Mouse (Mus musculus) left cerebral cortex, postnatal 10 days (tissue): ENCODE measurements around the gene Celf2. TPM values are rescaled to one million over a fixed set of nuclear protein-coding genes. Genes with fewer than 3 reads are reported as not detected.
"Not testable (repeated sequence)": the region's sequence is repeated elsewhere in the genome, so short reads cannot be mapped to it uniquely, and the experiment has no call there.

ENCODE experiments used
- DNase-seq, 2 experiments: peaks; one replicate each; pipeline ENCODE4 v3.0.0; 2021 to 2022; ENCODE audit warnings: low spot score in 2 of 2, mixed read lengths in 1 of 2; ENCODE audit errors: extremely low spot score in 1 of 2
- intact Hi-C: fragments of 180-260 bp; cut with DNase I; formaldehyde crosslinking; loops from one replicate; pipeline ENCODE4 v1.15.1; 2025
- total RNA-seq, 2 experiments: library from RNA; stranded (reverse); gene quantifications; 2 replicates each; pipeline ENCODE4 v1.2.3; 2021

Gene Celf2
- total RNA-seq, 2 experiments from 2014 or later, result 575 to 591 TPM

DNA sequence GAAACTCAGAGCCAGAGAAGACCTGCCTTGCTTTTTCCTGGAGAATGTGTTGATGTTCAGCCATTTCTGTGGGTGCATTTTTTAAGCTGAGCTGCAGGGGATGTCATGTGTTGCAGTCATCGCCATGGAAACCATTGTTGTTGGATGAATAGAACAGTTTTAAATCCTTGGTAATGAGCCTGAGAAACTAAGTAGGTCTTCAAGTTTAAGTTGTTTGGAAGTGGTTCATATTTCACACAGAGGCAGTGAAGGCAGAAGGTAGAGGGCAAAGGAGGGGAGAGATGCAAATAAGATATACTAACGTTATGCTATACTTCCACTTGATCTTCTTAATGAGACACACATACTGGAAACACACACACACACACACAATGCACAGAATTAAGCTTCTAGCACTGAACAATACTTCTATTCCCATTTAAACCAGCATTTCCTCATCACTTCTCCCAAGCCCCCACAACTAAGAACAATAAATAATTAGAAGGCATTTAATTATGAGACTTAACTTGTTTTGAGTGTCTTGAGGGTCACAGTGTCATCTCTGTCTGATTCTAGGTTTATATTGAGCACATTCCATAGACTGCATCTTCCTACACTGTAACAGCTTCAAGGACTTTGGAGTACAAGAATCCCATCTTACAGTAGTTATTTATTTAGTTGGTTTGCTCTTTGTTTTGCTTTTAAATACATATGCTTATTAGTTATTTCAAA is 199.1 kb downstream of the Celf2 start:
- intact Hi-C loops, result no loop called here
- DNase-seq, result peak in 1 of 2 experiments; percentile 46

DNA sequence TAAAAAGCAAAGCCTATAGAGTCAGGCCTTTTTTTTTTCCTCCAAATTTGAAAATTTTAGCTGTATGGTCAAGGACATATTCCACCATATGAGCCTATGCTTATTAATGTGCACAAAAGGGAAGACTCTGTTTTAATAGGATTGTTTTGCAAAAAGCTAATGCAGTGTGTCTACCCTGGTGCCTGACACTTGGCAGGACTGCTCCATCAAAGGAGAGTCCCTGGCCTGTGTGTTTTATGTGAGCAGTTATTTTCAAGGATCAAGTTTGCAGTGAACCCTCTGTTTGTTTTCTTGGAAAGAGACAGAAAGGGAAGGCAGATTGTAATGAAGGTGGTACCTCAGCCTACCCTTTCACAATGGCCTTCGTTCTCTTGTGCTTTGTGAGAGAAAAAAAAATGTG is 200.0 kb downstream of the Celf2 start:
- no peak for DNase-seq
- intact Hi-C loops, result no loop called here

DNA sequence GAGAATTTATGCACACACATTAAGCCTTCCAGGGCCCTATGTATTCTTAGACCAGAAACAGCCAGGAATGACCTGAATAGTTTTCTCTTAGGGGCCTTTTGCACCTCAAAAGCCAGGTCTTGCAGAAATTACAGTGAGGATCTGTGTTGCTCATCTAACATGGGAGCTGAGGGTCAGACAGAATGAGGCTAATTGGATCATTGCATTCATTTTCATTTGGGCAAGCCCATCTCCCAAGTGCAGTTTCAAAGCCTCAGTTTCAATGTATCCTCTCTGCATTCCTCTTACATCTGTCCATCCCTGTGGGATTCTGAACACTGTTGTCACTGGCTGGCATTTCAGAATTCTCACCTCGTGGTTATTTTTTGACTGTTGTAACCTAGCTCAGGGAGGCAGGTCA is 200.6 kb downstream of the Celf2 start:
- DNase-seq, result no peak
- intact Hi-C loops, result no loop called here

DNA sequence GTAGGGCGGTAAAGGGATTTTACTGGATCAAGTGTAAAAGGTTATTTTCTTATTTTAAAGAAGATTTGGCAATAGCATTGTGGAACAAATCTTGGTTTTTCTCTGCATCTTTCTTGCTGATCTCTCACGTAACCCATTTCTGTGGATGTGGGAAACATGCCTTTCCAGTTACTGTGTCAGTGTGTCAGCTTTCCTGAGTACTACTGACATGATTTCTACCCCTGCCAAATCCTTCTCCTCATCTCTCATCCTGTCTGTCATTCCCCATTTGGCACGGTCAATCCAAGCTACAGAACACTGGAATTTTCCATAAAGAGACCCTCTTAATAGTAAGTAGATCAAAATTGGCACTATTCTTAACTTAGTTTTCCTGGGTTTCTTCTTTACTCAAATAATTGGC is 221.9 kb downstream of the Celf2 start:
- intact Hi-C loops, result no loop called here
- no peak for DNase-seq

DNA sequence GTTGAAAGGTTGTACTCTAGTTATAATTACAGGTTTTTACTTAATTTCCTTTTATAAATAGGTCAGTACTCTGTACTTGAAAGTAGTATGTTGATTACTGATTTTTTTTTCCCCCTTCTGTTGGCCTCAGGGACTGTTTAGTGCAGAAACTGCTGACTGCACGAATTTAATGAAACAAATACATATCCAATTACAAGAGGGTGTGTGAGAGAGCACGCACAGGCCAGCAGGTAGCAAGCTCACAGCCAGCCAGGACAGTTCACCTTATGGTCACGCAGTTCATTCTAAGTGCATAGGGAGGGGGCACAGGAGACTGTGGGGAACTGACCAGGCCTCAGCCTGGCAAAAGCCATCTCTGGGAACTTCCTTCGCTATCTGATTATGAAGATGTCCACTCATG is 236.1 kb downstream of the Celf2 start:
- intact Hi-C loops, result no loop called here
- no peak for DNase-seq

DNA sequence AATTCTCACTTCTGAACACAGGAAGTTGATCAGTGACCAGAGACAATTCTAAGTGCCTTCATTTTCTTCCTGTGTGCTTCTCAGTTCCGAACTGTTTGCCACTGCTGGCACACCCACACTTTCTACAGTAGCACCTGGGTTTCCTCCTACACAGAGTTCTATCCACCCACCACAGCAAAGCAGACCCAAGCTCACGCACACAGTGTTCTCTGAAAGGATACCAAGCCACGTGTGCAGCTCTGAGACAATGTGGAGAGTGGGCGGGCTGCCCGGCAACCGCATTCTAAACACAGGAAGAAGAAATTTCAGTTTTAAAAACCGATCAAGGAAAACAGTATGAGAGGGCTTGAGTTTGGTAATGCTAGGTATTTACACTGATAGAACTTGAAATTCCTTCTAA is 239.3 kb downstream of the Celf2 start:
- intact Hi-C loops, result no loop called here
- peak; percentile 62 to 75 for DNase-seq

DNA sequence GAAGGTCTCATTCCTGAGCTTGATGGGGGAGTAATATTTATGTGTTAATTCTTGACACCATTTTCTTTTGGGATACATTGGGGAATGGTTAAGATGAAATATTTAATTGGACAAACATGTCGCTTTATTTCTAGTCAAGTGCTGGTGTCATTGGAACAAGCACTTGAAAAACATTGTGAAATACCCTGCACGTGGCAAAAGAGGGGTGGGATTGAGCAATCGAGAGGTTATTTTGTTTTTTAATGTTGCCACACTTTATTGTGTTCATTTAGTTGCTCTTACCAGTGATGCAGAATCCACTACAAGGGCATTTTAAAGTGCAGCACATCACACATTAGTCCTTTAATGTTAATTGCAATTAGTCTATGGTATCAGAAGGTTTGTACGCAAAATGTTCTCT is 242.2 kb downstream of the Celf2 start:
- intact Hi-C loops, result no loop called here
- no peak for DNase-seq

DNA sequence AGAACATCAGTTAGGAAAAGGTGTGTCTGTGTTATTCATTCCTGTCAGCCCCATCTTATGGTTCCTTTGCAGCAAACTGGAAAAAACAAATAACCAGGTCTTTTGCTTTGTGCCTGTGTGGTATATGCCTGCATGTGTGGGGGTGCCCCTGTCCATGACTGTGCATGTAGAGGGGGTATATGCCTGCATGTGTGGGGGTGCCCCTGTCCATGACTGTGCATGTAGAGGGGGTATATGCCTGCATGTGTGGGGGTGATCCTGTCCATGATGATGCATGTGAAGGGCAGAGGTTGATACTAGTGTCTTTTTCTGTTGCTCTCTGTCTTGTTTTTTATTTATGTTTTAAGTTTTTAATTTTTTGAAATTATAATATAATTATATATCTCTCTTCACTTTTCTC is 246.7 kb downstream of the Celf2 start:
- DNase-seq, result peak in 1 of 2 experiments; percentile 28
- intact Hi-C loops, result not testable (repeated sequence)

DNA sequence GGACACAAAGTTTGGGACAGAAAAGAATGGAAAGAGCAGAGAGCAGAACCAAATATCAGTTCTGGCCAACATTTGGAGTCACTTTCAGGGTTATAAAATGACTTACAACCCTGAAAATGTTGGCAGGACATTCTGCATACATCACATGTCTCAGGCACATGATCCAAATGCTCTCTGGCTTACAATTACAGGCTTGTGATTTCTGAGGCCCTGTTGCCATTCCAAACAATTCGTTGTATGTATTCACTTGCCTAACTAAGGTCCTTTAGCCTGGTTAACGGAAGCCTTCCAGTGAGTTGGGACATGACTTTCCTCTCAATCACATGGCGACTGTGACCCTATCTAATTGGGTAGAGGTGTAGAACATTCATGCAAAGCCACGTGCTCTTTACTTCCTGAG is 249.2 kb downstream of the Celf2 start:
- intact Hi-C loops, result no loop called here
- DNase-seq, result no peak

DNA sequence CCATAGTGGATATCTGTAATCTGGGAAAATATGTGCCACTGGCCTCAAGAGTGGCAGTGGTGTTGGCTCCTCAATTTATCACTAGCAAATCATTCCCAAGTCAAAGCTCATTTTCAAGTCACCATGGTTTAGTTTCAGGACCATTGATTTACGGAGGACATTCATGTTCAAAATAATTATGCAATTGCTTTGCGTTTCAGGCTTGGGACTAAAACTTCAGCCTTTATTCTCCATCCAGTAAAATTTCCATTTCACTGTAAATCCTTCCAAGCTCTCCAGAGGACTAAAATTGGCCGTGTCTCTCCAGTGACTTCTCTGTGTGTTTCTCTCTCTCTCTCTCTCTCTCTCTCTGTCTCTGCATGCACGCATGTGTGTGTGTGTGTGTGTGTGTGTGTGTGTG is 249.7 kb downstream of the Celf2 start:
- intact Hi-C loops, result no loop called here
- no peak for DNase-seq

DNA sequence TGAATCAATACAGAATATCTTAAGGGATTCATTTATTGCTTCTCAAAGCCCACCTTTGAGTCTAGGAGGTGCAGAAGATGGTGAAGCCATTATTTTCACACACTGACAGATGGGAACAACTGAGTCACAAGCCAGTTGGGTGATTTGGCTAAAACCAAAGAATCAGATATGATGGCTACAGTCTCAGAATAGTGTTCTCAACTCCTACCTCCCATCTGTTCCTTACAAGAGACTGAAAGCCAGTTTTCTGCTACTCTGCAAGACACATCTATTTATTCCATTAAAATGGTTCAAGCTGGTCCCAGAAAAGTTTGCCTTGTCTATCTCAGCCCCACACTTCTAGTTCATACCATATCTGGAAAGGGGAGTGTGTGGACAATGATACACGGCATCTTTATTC is 253.3 kb downstream of the Celf2 start:
- peak in 1 of 2 experiments; percentile 59 for DNase-seq
- intact Hi-C loops, result no loop called here

DNA sequence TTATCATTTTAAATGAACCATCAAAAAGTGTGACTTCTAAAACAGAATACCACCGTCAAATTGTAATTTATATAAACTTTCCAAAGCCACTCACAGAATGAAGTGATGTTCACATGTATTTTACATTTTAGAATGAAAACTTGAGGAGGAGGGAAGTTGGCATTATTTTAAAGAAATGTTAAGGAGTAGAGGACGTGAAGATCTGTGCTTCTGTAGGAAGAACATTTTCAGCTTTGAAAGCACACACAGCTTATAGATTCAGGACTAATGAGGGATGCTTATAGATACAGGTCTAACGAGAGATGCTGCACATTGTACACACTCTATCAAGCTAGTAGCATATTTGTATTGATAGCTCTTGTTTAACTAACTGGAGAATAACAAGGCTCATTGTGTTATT is 254.0 kb downstream of the Celf2 start:
- intact Hi-C loops, result no loop called here

DNA sequence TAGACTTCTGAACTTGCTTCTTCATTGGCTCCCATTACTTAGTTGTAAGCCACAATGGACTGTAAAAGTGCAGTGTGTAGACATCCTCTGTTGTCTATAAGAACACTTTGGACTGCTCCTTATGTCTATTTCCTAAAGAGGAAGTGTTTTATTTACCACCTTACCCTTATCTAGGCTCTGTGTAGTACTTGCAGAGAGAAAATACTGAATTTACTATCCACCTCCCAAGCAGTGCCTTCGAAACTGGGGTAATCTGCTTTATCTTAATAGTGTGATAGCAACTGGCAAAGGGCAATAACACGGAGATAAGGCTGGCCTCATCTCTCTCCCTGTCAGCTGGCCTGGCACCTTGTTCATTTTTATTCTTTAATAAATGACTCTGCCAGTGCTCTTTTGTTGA is 259.0 kb downstream of the Celf2 start:
- DNase-seq, result no peak
- intact Hi-C loops, result no loop called here

More for the DNA sequence above, 254.0 kb downstream of the Celf2 start:
- DNase-seq, result no peak

DNA sequence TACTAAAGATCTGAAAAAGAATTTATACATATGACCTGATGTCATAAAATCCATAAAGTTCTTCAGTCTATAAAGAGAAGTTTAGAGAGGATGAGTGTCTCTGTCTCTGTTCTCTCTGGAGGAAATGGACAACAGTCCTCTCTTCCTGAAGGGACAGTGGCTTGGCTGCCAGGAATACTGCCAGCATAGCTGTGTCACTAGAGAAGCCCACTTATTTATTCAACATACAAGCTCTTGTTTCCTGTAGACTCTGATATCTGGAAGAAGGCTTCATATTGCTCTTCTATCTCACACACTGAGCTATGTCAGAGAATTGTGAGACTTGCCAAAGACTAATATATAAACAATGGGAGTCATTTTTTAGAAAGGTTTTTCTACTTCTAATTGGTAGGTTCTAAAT is 260.4 kb downstream of the Celf2 start:
- no peak for DNase-seq

DNA sequence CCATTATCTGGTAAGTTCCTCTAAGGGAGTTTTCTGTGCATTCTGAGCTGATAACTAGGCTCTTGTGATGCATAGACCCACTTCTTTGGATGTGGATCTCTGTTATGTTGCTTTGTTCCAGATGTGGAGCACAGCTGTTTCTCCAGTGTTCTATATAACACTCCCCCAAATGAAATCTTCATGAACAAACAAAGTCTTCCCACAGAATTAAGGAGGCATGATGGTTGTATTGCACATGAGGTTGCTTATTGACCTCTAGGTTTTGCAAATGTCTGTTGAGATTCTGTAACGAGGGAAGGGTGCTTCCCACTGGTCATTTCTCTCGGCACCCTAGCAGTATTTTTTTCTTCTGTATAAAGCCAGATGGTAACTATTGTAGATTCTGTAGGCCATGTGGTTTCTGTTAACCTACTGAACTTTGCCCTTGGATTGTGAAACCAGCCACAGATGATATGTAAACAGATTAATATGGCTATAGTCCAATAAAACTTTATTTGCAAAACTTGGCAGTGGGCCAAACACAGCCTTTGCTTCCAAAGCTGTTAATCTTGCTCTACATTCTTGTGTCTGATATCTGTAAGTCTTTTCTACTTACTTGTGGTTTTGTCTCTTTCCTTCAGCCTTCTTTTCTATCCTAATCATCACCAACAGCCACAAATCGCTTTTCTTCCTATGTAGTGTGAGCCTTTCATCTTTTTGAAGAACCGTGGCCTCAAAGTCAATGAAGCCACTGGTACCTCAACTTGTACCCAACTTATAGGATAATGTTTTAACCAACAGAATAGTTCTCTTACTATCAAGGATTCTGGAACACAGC is 263.2 kb downstream of the Celf2 start:
- no peak for DNase-seq
- intact Hi-C loops, result no loop called here

More for the DNA sequence above, 260.4 kb downstream of the Celf2 start:
- intact Hi-C loops, result no loop called here

DNA sequence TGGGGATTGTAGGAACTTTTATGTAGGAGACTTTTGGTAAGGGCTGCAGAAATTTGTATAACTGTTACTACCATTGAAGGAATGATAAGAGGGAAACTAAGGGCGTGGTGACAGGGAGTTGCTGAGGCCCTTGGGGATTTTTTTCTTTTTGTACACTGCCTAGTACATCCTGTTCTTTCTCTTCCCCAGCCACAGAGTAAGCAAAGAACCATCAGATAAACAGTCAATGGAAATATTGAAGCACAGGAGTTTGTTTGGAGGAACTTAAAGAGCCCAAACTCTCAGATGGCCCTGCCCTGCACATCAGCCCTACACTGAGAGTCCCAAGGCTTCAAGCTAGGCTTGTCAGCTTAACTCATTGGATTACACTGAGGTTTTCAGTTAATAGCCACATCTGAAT is 267.2 kb downstream of the Celf2 start:
- no peak for DNase-seq

DNA sequence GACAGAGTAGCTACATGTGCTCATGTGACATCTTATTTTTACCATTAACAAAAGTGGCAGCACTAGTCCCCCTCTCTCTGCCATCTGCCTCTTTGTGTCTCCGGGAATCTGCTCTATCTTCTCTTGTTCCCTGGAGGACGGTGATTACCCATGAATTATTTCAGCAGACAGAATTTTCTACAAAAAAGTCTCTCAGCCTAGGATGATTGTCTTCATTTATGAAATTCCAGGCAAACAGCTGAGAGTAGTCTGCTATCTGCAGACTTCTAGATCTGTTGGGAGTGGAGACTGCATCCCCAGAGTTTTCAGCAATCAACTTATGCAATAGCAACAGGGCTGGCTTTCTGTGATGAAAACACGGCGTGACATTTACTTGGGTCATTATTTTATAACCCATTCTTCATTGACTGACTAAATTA is 267.8 kb downstream of the Celf2 start:
- intact Hi-C loops, result no loop called here
- no peak for DNase-seq

More for the DNA sequence above, 267.2 kb downstream of the Celf2 start:
- intact Hi-C loops, result no loop called here

DNA sequence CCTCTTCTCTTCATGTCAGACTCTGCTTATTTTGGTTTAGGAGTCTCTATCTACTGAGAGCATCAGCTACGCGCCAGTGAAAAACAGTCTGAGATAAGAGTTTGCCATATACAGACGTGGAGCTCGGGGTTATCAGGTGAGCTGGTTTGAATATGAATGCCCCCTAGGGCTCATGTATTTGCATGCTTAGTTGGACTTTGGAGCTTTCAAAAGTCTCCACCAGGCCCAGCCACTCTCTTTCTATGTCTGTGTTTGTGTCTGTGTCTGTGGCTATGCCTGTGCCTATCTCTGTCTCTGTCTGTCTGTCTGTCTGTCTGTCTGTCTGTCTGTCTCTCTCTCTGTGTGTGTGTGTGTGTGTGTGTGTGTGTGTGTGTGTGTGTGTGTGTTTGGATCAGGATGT is 272.1 kb downstream of the Celf2 start:
- no peak for DNase-seq
- intact Hi-C loops, result no loop called here

DNA sequence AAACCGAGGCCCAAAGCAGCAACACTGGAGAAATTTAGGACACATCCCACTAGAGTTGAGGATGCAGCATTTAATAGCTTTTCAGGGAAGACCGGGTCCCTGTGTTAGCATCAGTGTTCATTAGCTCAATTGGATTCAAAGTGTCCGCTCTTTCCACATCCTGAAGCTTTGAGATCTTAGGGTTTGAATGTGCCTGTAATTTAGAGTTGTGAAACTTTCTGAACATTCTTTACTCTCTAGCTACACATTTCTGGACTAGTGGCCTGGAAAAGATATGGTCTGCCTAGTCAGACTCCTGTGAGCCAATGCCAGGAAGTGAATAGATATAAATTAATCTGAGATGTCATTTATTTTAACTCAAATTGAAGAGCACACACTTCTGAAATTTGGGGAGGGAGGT is 272.9 kb downstream of the Celf2 start:
- intact Hi-C loops, result no loop called here
- no peak for DNase-seq

DNA sequence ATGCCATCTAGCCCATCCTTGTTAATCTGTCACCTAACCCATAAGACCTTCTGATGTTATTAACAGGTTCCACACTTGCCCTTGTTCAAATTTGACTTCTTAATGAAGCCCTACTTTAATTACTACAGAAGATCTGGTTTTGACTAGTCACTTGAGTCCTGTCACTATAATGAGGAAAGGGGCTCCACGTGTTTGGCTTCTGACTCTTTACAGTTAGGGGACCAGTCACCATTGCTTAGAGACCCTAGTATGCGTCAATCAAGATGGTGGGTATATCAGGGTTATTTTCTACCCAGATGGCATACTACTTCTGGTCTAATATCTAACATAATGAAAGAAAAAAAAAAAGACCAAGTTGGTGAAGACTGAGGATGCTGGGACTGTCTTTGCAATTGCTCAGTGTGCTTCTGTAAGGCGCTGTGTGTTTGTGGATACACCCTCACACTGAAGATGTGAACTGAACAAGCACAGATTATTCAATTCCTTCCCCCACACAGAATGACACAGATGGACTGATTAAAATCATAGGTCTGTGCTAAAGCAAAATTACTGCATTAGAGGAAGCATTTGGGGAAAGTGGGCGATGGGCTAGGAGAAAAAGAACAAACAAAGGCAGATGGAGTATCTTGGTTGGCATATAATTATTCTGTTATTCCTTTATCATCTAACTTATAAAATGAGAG is 274.2 kb downstream of the Celf2 start:
- no peak for DNase-seq

More for the DNA sequence above, 274.2 kb downstream of the Celf2 start:
- intact Hi-C loops, result no loop called here
